26 mouse cellular contexts compared by ENCODE assay signal in genomic region chr6:112350452-112350851, GRCm38 (mm10). TPM values are rescaled to one million over a fixed set of nuclear protein-coding genes. Genes with fewer than 3 reads are reported as not detected.
"Had no signal": no experiment of that assay in that cellular context is flagged by ENCODE, and none has a peak within 500 bp of the region (broad histone marks: within the 10 kb centered on the region; RNA-seq: fewer than 3 reads in every experiment).

No protein-coding gene starts in this region.

- H3K27ac ChIP-seq: heart, embryonic 10.5 days; hindbrain, embryonic 13.5 days; hindbrain, embryonic 15.5 days; hindbrain, postnatal 0 days; kidney, embryonic 15.5 days; kidney, postnatal 0 days; limb, embryonic 13.5 days; limb, embryonic 15.5 days; liver, embryonic 12.5 days had no signal

- ATAC-seq: forebrain, postnatal 0 days; hindbrain, postnatal 0 days; intestine, embryonic 16.5 days; liver, embryonic 12.5 days had no signal

- H3K4me3 ChIP-seq: heart, embryonic 10.5 days; heart, embryonic 12.5 days; hindbrain, embryonic 13.5 days; hindbrain, embryonic 15.5 days; kidney, embryonic 15.5 days; limb, embryonic 13.5 days; limb, embryonic 15.5 days; liver, embryonic 12.5 days had no signal

- H3K4me2 ChIP-seq: heart, embryonic 12.5 days; hindbrain, embryonic 13.5 days; hindbrain, embryonic 15.5 days; kidney, embryonic 15.5 days; limb, embryonic 13.5 days; limb, embryonic 15.5 days; liver, embryonic 12.5 days had no signal

- H3K4me1 ChIP-seq: heart, embryonic 10.5 days; hindbrain, embryonic 13.5 days; hindbrain, embryonic 15.5 days; kidney, embryonic 15.5 days; limb, embryonic 13.5 days; limb, embryonic 15.5 days; liver, embryonic 12.5 days had no signal

- H3K9me3 ChIP-seq: heart, embryonic 10.5 days; heart, embryonic 12.5 days; hindbrain, embryonic 13.5 days; hindbrain, embryonic 15.5 days; kidney, embryonic 15.5 days; limb, embryonic 13.5 days; limb, embryonic 15.5 days; liver, embryonic 12.5 days had no signal

- DNase-seq: forebrain, postnatal 0 days; gastrocnemius, postnatal 14 days; gastrocnemius, postnatal 36 days; heart, adult 18-20 months; heart, postnatal 10 days; kidney, adult 11 months; kidney, adult 2 months; kidney, adult 9 months; kidney, postnatal 14 days; kidney, postnatal 36 days; layer of hippocampus, adult 9-11 months; layer of hippocampus, postnatal 36 days; left cerebral cortex, postnatal 4 days had no signal

- H3K36me3 ChIP-seq: heart, embryonic 10.5 days; heart, embryonic 12.5 days; hindbrain, embryonic 13.5 days; hindbrain, embryonic 15.5 days; kidney, embryonic 15.5 days; limb, embryonic 13.5 days; limb, embryonic 15.5 days; liver, embryonic 12.5 days had no signal

- H3K27me3 ChIP-seq: heart, embryonic 12.5 days; hindbrain, embryonic 13.5 days; hindbrain, embryonic 15.5 days; kidney, embryonic 15.5 days; limb, embryonic 13.5 days; limb, embryonic 15.5 days; liver, embryonic 12.5 days had no signal

- H3K9ac ChIP-seq: forebrain, postnatal 0 days; heart, embryonic 12.5 days; hindbrain, embryonic 13.5 days; hindbrain, embryonic 15.5 days; kidney, embryonic 15.5 days; limb, embryonic 13.5 days; limb, embryonic 15.5 days; liver, embryonic 12.5 days had no signal

RNA-seq across cellular contexts. Expression of gene Ssu2, which starts 37.4 kb away (rescaled TPM):
- total RNA-seq: hematopoietic stem cell, adult 5-6 weeks; liver, adult 2 months had no signal
- polyA plus RNA-seq: hindbrain, embryonic 13.5 days; hindbrain, embryonic 15.5 days; liver, adult 2 months; liver, embryonic 12.5 days had no signal
